In the genomic region with DNA sequence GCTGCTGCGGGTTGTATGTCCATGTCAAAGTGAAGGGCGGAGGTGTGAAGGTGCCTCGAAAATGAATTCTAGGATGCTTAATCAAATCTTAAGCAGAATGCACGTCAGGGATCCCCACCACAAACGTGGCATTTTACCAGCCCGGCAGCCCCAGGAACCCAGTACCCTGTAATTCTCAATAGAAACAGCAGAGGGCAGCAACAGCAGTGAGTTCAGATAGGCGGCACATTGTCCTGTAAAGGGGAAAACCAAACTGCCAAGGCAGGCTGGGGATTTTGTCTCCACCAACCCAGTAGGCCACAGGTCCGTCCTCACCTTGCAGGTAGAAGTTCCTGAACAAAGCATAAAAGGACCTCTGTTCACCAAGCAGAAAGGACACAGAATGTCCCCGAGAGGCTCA, we compare ENCODE assay signal across 9 mouse cellular contexts. TPM values are rescaled to one million over a fixed set of nuclear protein-coding genes. Genes with fewer than 3 reads are reported as not detected.
A peak's percentile ranks its signal among the peaks of the same experiment; 100 is the strongest.
DNase-seq lines count a peak whose midpoint lies in the region; ATAC-seq lines count a peak whose summit lies in the region.
"Had no signal": no experiment of that assay in that cellular context is flagged by ENCODE, and none has a peak within 500 bp of the region (broad histone marks: within the 10 kb centered on the region; RNA-seq: fewer than 3 reads in every experiment).

No protein-coding gene starts in this region.

- no peak for ATAC-seq in kidney, embryonic 14.5 days (ENCODE audit: low FRiP score, low TSS enrichment)
- no peak for ATAC-seq in neural tube, embryonic 15.5 days (ENCODE audit: low FRiP score)

- H3K9ac ChIP-seq in kidney, embryonic 14.5 days (ENCODE audit: low read depth, low read length): no peak overlapping the region
- no peak overlapping the region for H3K9ac ChIP-seq in neural tube, embryonic 15.5 days (replicated peaks)
- H3K9ac ChIP-seq: embryonic facial prominence, embryonic 13.5 days had no signal

- H3K4me2 ChIP-seq in kidney, embryonic 14.5 days (replicated peaks; ENCODE audit: low read depth, low read length): no peak overlapping the region
- H3K4me2 ChIP-seq in neural tube, embryonic 15.5 days: peak overlapping the region; percentile 34

- H3K4me3 ChIP-seq in kidney, embryonic 14.5 days (ENCODE audit: low read length): no peak overlapping the region
- no peak overlapping the region for H3K4me3 ChIP-seq in neural tube, embryonic 15.5 days (replicated peaks)
- H3K4me3 ChIP-seq: embryonic facial prominence, embryonic 13.5 days had no signal

- H3K27ac ChIP-seq in kidney, embryonic 14.5 days (ENCODE audit: low read depth, low read length): no peak overlapping the region
- H3K27ac ChIP-seq in neural tube, embryonic 15.5 days (replicated peaks): no peak overlapping the region
- H3K27ac ChIP-seq: embryonic facial prominence, embryonic 13.5 days had no signal

- peaks cover 5% of the 10 kb centered on the region for H3K4me1 ChIP-seq in kidney, embryonic 14.5 days (ENCODE audit: control insufficient read depth, insufficient read depth, low read length)
- peaks cover 14% of the 10 kb centered on the region for H3K4me1 ChIP-seq in neural tube, embryonic 15.5 days

- H3K27me3 ChIP-seq in kidney, embryonic 14.5 days (ENCODE audit: control insufficient read depth, insufficient read depth, low read length): no peaks in the 10 kb centered on the region
- H3K27me3 ChIP-seq in neural tube, embryonic 15.5 days (replicated peaks): no peaks in the 10 kb centered on the region
- H3K27me3 ChIP-seq: embryonic facial prominence, embryonic 13.5 days had no signal

- H3K36me3 ChIP-seq in kidney, embryonic 14.5 days (ENCODE audit: control insufficient read depth, insufficient read depth, low read length): peaks cover 1% of the 10 kb centered on the region; the same call in 1 of the 2 replicates
- no peaks in the 10 kb centered on the region for H3K36me3 ChIP-seq in neural tube, embryonic 15.5 days

- H3K9me3 ChIP-seq in kidney, embryonic 14.5 days (ENCODE audit: control insufficient read depth, low read length): no peaks in the 10 kb centered on the region
- no peaks in the 10 kb centered on the region for H3K9me3 ChIP-seq in neural tube, embryonic 15.5 days (replicated peaks)
- H3K9me3 ChIP-seq: embryonic facial prominence, embryonic 13.5 days had no signal

- whole genome bisulfite sequencing in kidney, embryonic 14.5 days: 14% methylated on average over 9 of the region's 9 CpGs
- 18% methylated on average over 9 of the region's 9 CpGs for WGBS in neural tube, embryonic 15.5 days

- DNase-seq in kidney, adult 18-20 months: peak; percentile 82
- DNase-seq in cerebellum, adult 18-20 months: peak; percentile 83 to 87
- DNase-seq in gastrocnemius, adult 8-10 months (ENCODE audit: low spot score in 2 of 2): peak; percentile 47 to 52
- DNase-seq in kidney, adult 8-10 months: peak; percentile 67 to 83
- peak; percentile 64 for DNase-seq in liver
- peak; percentile 80 for DNase-seq in testis, postnatal 10 days (ENCODE audit: low spot score)

RNA-seq across cellular contexts. Expression of a gene that starts 2.0 kb away (rescaled TPM):
- polyA plus RNA-seq in kidney, embryonic 14.5 days (2014; fragmentation: Nextera tagmentation; extraction: Ambion mirVana): 61.1 and 64.8 TPM in 2 replicates
- 10 to 100 TPM; 22.8 to 26.1 (median 25.0) TPM for total RNA-seq in gastrocnemius, adult 8-10 months (2022)
- 77.4 and 80.3 TPM in 2 replicates for polyA plus RNA-seq in neural tube, embryonic 15.5 days (2015; fragmentation: Nextera tagmentation; extraction: Ambion mirVana)
